Comparison of ENCODE assay signal across 9 mouse cellular contexts in genomic region chr12:104069620-104070019, GRCm38 (mm10). TPM values are rescaled to one million over a fixed set of nuclear protein-coding genes. Genes with fewer than 3 reads are reported as not detected.
DNase-seq lines count a peak whose midpoint lies in the region; ATAC-seq and TF ChIP-seq lines count a peak whose summit lies in the region.
"Had no signal": no experiment of that assay in that cellular context is flagged by ENCODE, and none has a peak within 500 bp of the region (broad histone marks: within the 10 kb centered on the region; RNA-seq: fewer than 3 reads in every experiment).

No protein-coding gene starts in this region.

- peak; percentile 93 for TF ChIP-seq CTCF in heart, adult 2 months (IDR thresholded peaks at IDR 0.05)
- peak; percentile 89 for TF ChIP-seq CTCF in kidney, adult 2 months (conservative IDR thresholded peaks at IDR 0.05; ENCODE audit: insufficient read depth, insufficient read length, low read depth, low read length)
- peak; percentile 88 for TF ChIP-seq CTCF in stomach, postnatal 0 days (IDR thresholded peaks at IDR 0.05; ENCODE audit: low read depth)

- no peak overlapping the region for H3K4me3 ChIP-seq in heart, adult 2 months
- H3K4me3 ChIP-seq in heart, embryonic 10.5 days, result no peak overlapping the region
- H3K4me3 ChIP-seq in kidney, adult 2 months (ENCODE audit: insufficient read depth, low read depth, low read length), result no peak overlapping the region
- no peak overlapping the region for H3K4me3 ChIP-seq in limb, embryonic 13.5 days
- H3K4me3 ChIP-seq in stomach, postnatal 0 days (ENCODE audit: low read depth, low read length), result no peak overlapping the region

- no peaks in the 10 kb centered on the region for H3K27me3 ChIP-seq in heart, adult 2 months (ENCODE audit: control insufficient read depth, insufficient read depth, low read length)
- peaks cover 17% of the 10 kb centered on the region; the same call in 1 of the 2 replicates for H3K27me3 ChIP-seq in heart, embryonic 10.5 days (ENCODE audit: insufficient read depth, poor library complexity, severe bottlenecking)
- no peaks in the 10 kb centered on the region for H3K27me3 ChIP-seq in kidney, adult 2 months (replicated peaks; ENCODE audit: control insufficient read depth, insufficient read depth, low read length)
- H3K27me3 ChIP-seq in limb, embryonic 13.5 days, result no peaks in the 10 kb centered on the region
- H3K27me3 ChIP-seq in stomach, postnatal 0 days (ENCODE audit: control insufficient read depth, insufficient read depth, low read length), result no peaks in the 10 kb centered on the region

- H3K4me1 ChIP-seq in heart, adult 2 months (ENCODE audit: control insufficient read depth, insufficient read depth, low read length), result peaks cover 1% of the 10 kb centered on the region; the same call in 1 of the 2 replicates
- no peaks in the 10 kb centered on the region for H3K4me1 ChIP-seq in heart, embryonic 10.5 days
- H3K4me1 ChIP-seq in kidney, adult 2 months (ENCODE audit: control insufficient read depth, insufficient read depth, low read length), result no peaks in the 10 kb centered on the region
- H3K4me1 ChIP-seq in limb, embryonic 13.5 days, result no peaks in the 10 kb centered on the region
- H3K4me1 ChIP-seq in stomach, postnatal 0 days (replicated peaks; ENCODE audit: control insufficient read depth, insufficient read depth), result no peaks in the 10 kb centered on the region

- H3K79me2 ChIP-seq in heart, adult 2 months (replicated peaks; ENCODE audit: control insufficient read depth, insufficient read depth, low read length), result no peaks in the 10 kb centered on the region

- no peak overlapping the region for H3K27ac ChIP-seq in heart, adult 2 months
- H3K27ac ChIP-seq in heart, embryonic 10.5 days, result no peak overlapping the region
- no peak overlapping the region for H3K27ac ChIP-seq in kidney, adult 2 months (ENCODE audit: insufficient read depth, low read depth, low read length)
- H3K27ac ChIP-seq in limb, embryonic 13.5 days, result no peak overlapping the region
- H3K27ac ChIP-seq in stomach, postnatal 0 days (replicated peaks), result no peak overlapping the region

- H3K36me3 ChIP-seq in heart, adult 2 months (ENCODE audit: control insufficient read depth, insufficient read depth, low read length), result no peaks in the 10 kb centered on the region
- H3K36me3 ChIP-seq in heart, embryonic 10.5 days, result no peaks in the 10 kb centered on the region
- H3K36me3 ChIP-seq in kidney, adult 2 months (ENCODE audit: control insufficient read depth, insufficient read depth, low read length), result no peaks in the 10 kb centered on the region
- H3K36me3 ChIP-seq in limb, embryonic 13.5 days, result no peaks in the 10 kb centered on the region
- no peaks in the 10 kb centered on the region for H3K36me3 ChIP-seq in stomach, postnatal 0 days (ENCODE audit: control insufficient read depth, insufficient read depth, low read length)

- 13% methylated on average over 2 of the region's 2 CpGs for WGBS in heart, adult 2 months
- WGBS in heart, embryonic 10.5 days, result 11% methylated on average over 2 of the region's 2 CpGs
- 3% methylated on average over 2 of the region's 2 CpGs for WGBS in kidney, adult 2 months
- 5% methylated on average over 2 of the region's 2 CpGs for WGBS in limb, embryonic 13.5 days
- WGBS in stomach, postnatal 0 days, result 4% methylated on average over 2 of the region's 2 CpGs

- no peaks in the 10 kb centered on the region for H3K9me3 ChIP-seq in heart, embryonic 10.5 days
- no peaks in the 10 kb centered on the region for H3K9me3 ChIP-seq in limb, embryonic 13.5 days
- H3K9me3 ChIP-seq in stomach, postnatal 0 days (ENCODE audit: control insufficient read depth, low read length), result no peaks in the 10 kb centered on the region

- no peak overlapping the region for H3K9ac ChIP-seq in heart, adult 2 months (ENCODE audit: low read depth, low read length)
- H3K9ac ChIP-seq in limb, embryonic 13.5 days, result no peak overlapping the region
- no peak overlapping the region for H3K9ac ChIP-seq in stomach, postnatal 0 days (ENCODE audit: low read length)

- DNase-seq in heart, adult 2 months, result peak; percentile 59 to 74
- DNase-seq in heart, embryonic 10.5 days (ENCODE audit: low spot score), result no peak
- DNase-seq in cerebellum, adult 9-11 months, result peak; percentile 34
- peak; percentile 31 to 36 for DNase-seq in gastrocnemius, adult 8-10 months (ENCODE audit: low spot score in 2 of 2)
- peak; percentile 75 for DNase-seq in kidney, adult 2 months
- peak; percentile 51 for DNase-seq in naive thymus-derived CD4-positive, alpha-beta T cell, adult 2 months (ENCODE audit: low read depth)
- DNase-seq in stomach, postnatal 0 days (ENCODE audit: low spot score), result peak; percentile 78

- intact Hi-C loops in heart, adult 2 months (cut with DNase I), result loop anchor here (1.0 to 5.0 kb wide), 2 partner anchors 37 to 74 kb away; no protein-coding TSS in a partner anchor

- ATAC-seq in limb, embryonic 13.5 days (ENCODE audit: low FRiP score, low read depth), result peak; percentile 42; the same call in 1 of the 2 replicates
- 0 out of 2 replicates have a peak, but pooled peaks have one; percentile 31 for ATAC-seq in stomach, postnatal 0 days (ENCODE audit: low FRiP score, low TSS enrichment)

- no peak overlapping the region for H3K4me2 ChIP-seq in limb, embryonic 13.5 days (replicated peaks)
- no peak overlapping the region for H3K4me2 ChIP-seq in stomach, postnatal 0 days (replicated peaks; ENCODE audit: low read depth)

- TF ChIP-seq POLR2A in heart, adult 2 months (IDR thresholded peaks at IDR 0.05; ENCODE audit: insufficient read depth, low read depth, low read length), result no peak
- TF ChIP-seq POLR2A in kidney, adult 2 months (IDR thresholded peaks at IDR 0.05; ENCODE audit: low read depth, low read length), result no peak

- 0 out of 2 replicates have a peak, but pooled peaks have one; percentile 38 for TF ChIP-seq EP300 in heart, adult 2 months (IDR thresholded peaks at IDR 0.05; ENCODE audit: insufficient read depth, low read depth, low read length)
- TF ChIP-seq EP300 in stomach, postnatal 0 days (optimal IDR thresholded peaks at IDR 0.05), result no peak

RNA-seq across cellular contexts. Expression of gene Serpina12, which starts 25.4 kb away (rescaled TPM):
- total RNA-seq in heart, adult 2 months (2021), result not detected
- not detected in 2 replicates for polyA plus RNA-seq in heart, adult 2 months (2012; rRNA removed)
- not detected in 2 replicates for polyA plus RNA-seq in heart, embryonic 10.5 days (2016; fragmentation: Nextera tagmentation; extraction: Ambion mirVana)
- total RNA-seq in gastrocnemius, adult 8-10 months (2022), result under 1 TPM in 1 of 4 experiments, not detected in 3; 0.07 TPM
- polyA plus RNA-seq in kidney, adult 2 months (2012; rRNA removed), result not detected in 2 replicates
- not detected in 2 replicates for polyA plus RNA-seq in limb, embryonic 13.5 days (2015; fragmentation: Nextera tagmentation; extraction: Ambion mirVana)
- 2.5 TPM in 2 replicates for polyA plus RNA-seq in stomach, postnatal 0 days (2015; fragmentation: Nextera tagmentation; extraction: Ambion mirVana)
- total RNA-seq: neutrophil, adult 5-6 weeks had no signal

RNA-seq across cellular contexts. Expression of gene Serpina5, which starts 31.3 kb away (rescaled TPM):
- not detected for total RNA-seq in heart, adult 2 months (2021)
- polyA plus RNA-seq in heart, adult 2 months (2012; rRNA removed), result not detected in 2 replicates
- polyA plus RNA-seq in heart, embryonic 10.5 days (2016; fragmentation: Nextera tagmentation; extraction: Ambion mirVana), result 0.10 TPM in 1 of 2 replicates, not detected in the other
- total RNA-seq in gastrocnemius, adult 8-10 months (2022), result not detected
- polyA plus RNA-seq in kidney, adult 2 months (2012; rRNA removed), result not detected in 2 replicates
- not detected in 2 replicates for polyA plus RNA-seq in limb, embryonic 13.5 days (2015; fragmentation: Nextera tagmentation; extraction: Ambion mirVana)
- polyA plus RNA-seq in stomach, postnatal 0 days (2015; fragmentation: Nextera tagmentation; extraction: Ambion mirVana), result 0.07 and 0.10 TPM in 2 replicates
- total RNA-seq: neutrophil, adult 5-6 weeks had no signal

RNA-seq across cellular contexts. Expression of gene Serpina3a, which starts 42.9 kb away (rescaled TPM):
- total RNA-seq in heart, adult 2 months (2021), result not detected
- not detected in 2 replicates for polyA plus RNA-seq in heart, adult 2 months (2012; rRNA removed)
- polyA plus RNA-seq in heart, embryonic 10.5 days (2016; fragmentation: Nextera tagmentation; extraction: Ambion mirVana), result not detected in 2 replicates
- total RNA-seq in gastrocnemius, adult 8-10 months (2022), result not detected
- polyA plus RNA-seq in kidney, adult 2 months (2012; rRNA removed), result not detected in 2 replicates
- not detected in 2 replicates for polyA plus RNA-seq in limb, embryonic 13.5 days (2015; fragmentation: Nextera tagmentation; extraction: Ambion mirVana)
- not detected in 2 replicates for polyA plus RNA-seq in stomach, postnatal 0 days (2015; fragmentation: Nextera tagmentation; extraction: Ambion mirVana)
- total RNA-seq: neutrophil, adult 5-6 weeks had no signal

RNA-seq across cellular contexts. Expression of gene Serpina9, which starts 56.1 kb away (rescaled TPM):
- not detected for total RNA-seq in heart, adult 2 months (2021)
- 0.62 TPM in 1 of 2 replicates, not detected in the other for polyA plus RNA-seq in heart, adult 2 months (2012; rRNA removed)
- 0.18 TPM in 1 of 2 replicates, not detected in the other for polyA plus RNA-seq in heart, embryonic 10.5 days (2016; fragmentation: Nextera tagmentation; extraction: Ambion mirVana)
- total RNA-seq in gastrocnemius, adult 8-10 months (2022), result not detected
- not detected in 2 replicates for polyA plus RNA-seq in kidney, adult 2 months (2012; rRNA removed)
- not detected in 2 replicates for polyA plus RNA-seq in limb, embryonic 13.5 days (2015; fragmentation: Nextera tagmentation; extraction: Ambion mirVana)
- polyA plus RNA-seq in stomach, postnatal 0 days (2015; fragmentation: Nextera tagmentation; extraction: Ambion mirVana), result 14.9 and 15.4 TPM in 2 replicates
- total RNA-seq: neutrophil, adult 5-6 weeks had no signal

RNA-seq across cellular contexts. Expression of gene Serpina3b, which starts 58.2 kb away (rescaled TPM):
- not detected for total RNA-seq in heart, adult 2 months (2021)
- 0.06 TPM in 1 of 2 replicates, not detected in the other for polyA plus RNA-seq in heart, adult 2 months (2012; rRNA removed)
- 0.20 TPM in 1 of 2 replicates, not detected in the other for polyA plus RNA-seq in heart, embryonic 10.5 days (2016; fragmentation: Nextera tagmentation; extraction: Ambion mirVana)
- total RNA-seq in gastrocnemius, adult 8-10 months (2022), result not detected
- polyA plus RNA-seq in kidney, adult 2 months (2012; rRNA removed), result not detected in 2 replicates
- polyA plus RNA-seq in limb, embryonic 13.5 days (2015; fragmentation: Nextera tagmentation; extraction: Ambion mirVana), result not detected in 2 replicates
- polyA plus RNA-seq in stomach, postnatal 0 days (2015; fragmentation: Nextera tagmentation; extraction: Ambion mirVana), result 0.05 TPM in 1 of 2 replicates, not detected in the other
- total RNA-seq: neutrophil, adult 5-6 weeks had no signal
